Mouse (Mus musculus) spleen, adult 2 months (tissue): ENCODE measurements around the gene Sdhb. TPM values are rescaled to one million over a fixed set of nuclear protein-coding genes. Genes with fewer than 3 reads are reported as not detected.
A peak's percentile ranks its signal among the peaks of the same experiment; 100 is the strongest.

ENCODE experiments used
- DNase-seq, 2 experiments: peaks; one replicate each; pipeline versions ENCODE4 v3.0.0 to v3.0.0-alpha.2; 2012 to 2021; ENCODE audit warnings: low spot score in 2 of 2, low read depth in 1 of 2
- H3K27ac ChIP-seq: fragments of 200-500 bp; 2 replicates; pipeline ENCODE4 v1.5.1; 2012; ENCODE audit warnings: low read length, inconsistent platforms; ENCODE audit not compliant: insufficient read depth
- H3K27me3 ChIP-seq: fragments of 200-500 bp; 2 replicates; pipeline ENCODE4 v1.6.1; 2012; ENCODE audit warnings: mild to moderate bottlenecking, moderate library complexity, low read length, inconsistent platforms; ENCODE audit not compliant: control insufficient read depth, insufficient read depth
- H3K36me3 ChIP-seq: fragments of 200-500 bp; 2 replicates; pipeline ENCODE4 v1.6.1; 2012; ENCODE audit warnings: mild to moderate bottlenecking, low read length, inconsistent platforms; ENCODE audit not compliant: control insufficient read depth, insufficient read depth
- H3K4me1 ChIP-seq: fragments of 200-500 bp; 2 replicates; pipeline ENCODE4 v1.6.1; 2011; ENCODE audit warnings: inconsistent platforms; ENCODE audit not compliant: control insufficient read depth, insufficient read depth, insufficient read length
- H3K4me3 ChIP-seq: fragments of 200-500 bp; 2 replicates; pipeline ENCODE4 v1.5.1; 2011; ENCODE audit warnings: mild to moderate bottlenecking, inconsistent platforms; ENCODE audit not compliant: insufficient read depth, insufficient read length; ENCODE audit errors: extremely low read depth
- CTCF ChIP-seq: fragments of 200-500 bp; IDR thresholded peaks from 2 replicates; pipeline ENCODE4 v1.5.1; 2011; ENCODE audit warnings: mild to moderate bottlenecking, inconsistent platforms; ENCODE audit not compliant: insufficient read depth, insufficient read length, insufficient replicate concordance; ENCODE audit errors: extremely low read depth
- POLR2A ChIP-seq: fragments of 200-500 bp; IDR thresholded peaks from 2 replicates; pipeline ENCODE4 v1.6.1; 2011; ENCODE audit warnings: low read depth, low read length, inconsistent platforms
- WGBS: fragments of 180-500 bp; shearing (Covaris S2); methylation state at CpG from one replicate; pipeline ENCODE4 v1.1.7; 2018; 5-methylcytosine and 5-hydroxymethylcytosine counted together
- polyA plus RNA-seq: library from polyadenylated mRNA; depleted of rRNA; stranded (reverse); fragments of >200 nt; gene quantifications from 2 replicates; pipeline ENCODE4 v1.2.3, GENCODE M21; 2012

The Sdhb gene
- polyA plus RNA-seq, 1 experiment, result 66.0 TPM

GRCm38 (mm10) chr4:140930900-140931470 is 30.0 kb upstream of the Sdhb start:
- no peak for TF ChIP-seq POLR2A
- TF ChIP-seq CTCF, result no peak
- no peak for DNase-seq
- Histone ChIP-seq H3K27me3 (no peaks in the 10 kb centered on the region), H3K36me3 (no peaks in the 10 kb centered on the region), H3K27ac (no peak overlapping the region), H3K4me3 (no peak overlapping the region), H3K4me1 (peaks cover under 1% of the 10 kb centered on the region; the same call in 1 of the 2 replicates)
- WGBS, result 57% methylated on average over 10 of the region's 10 CpGs

- no peaks in the 10 kb centered on the region for H3K4me1 ChIP-seq
- TF ChIP-seq CTCF (no peak), POLR2A (no peak)
- 69% methylated on average over 9 of the region's 9 CpGs for WGBS
- H3K36me3 ChIP-seq, result no peaks in the 10 kb centered on the region
- H3K4me3 ChIP-seq, result no peak overlapping the region
- H3K27ac ChIP-seq, result no peak overlapping the region
- H3K27me3 ChIP-seq, result no peaks in the 10 kb centered on the region
- DNase-seq, result no peak
Measured at GRCm38 (mm10) chr4:140935643-140936042, 25.4 kb upstream of the Sdhb start.

- DNase-seq, result peak; percentile 56 to 80
- H3K36me3 ChIP-seq, result no peaks in the 10 kb centered on the region
- no peak overlapping the region for H3K4me3 ChIP-seq
- TF ChIP-seq CTCF (no peak), POLR2A (no peak; the same call in 1 of the 2 replicates)
- H3K27ac ChIP-seq, result peak overlapping the region; percentile 96
- no peaks in the 10 kb centered on the region for H3K27me3 ChIP-seq
- peaks cover 39% of the 10 kb centered on the region; the same call in 1 of the 2 replicates for H3K4me1 ChIP-seq
- 22% methylated on average over 12 of the region's 12 CpGs for WGBS
Measured at GRCm38 (mm10) chr4:140944356-140944755, 16.6 kb upstream of the Sdhb start.

- no peak; the same call in 1 of the 2 replicates for TF ChIP-seq POLR2A
- TF ChIP-seq CTCF, result no peak
- Histone ChIP-seq H3K4me3 (peak overlapping the region; percentile 7; the same call in 1 of the 2 replicates), H3K4me1 (peaks cover 45% of the 10 kb centered on the region; the same call in 1 of the 2 replicates), H3K36me3 (no peaks in the 10 kb centered on the region), H3K27ac (peak overlapping the region; percentile 96), H3K27me3 (no peaks in the 10 kb centered on the region)
- DNase-seq, result peak; percentile 67 to 68
- 7% methylated on average over 5 of the region's 5 CpGs for WGBS
Measured at GRCm38 (mm10) chr4:140944961-140945442, 16.0 kb upstream of the Sdhb start.

GRCm38 (mm10) chr4:140945571-140945970 is 15.4 kb upstream of the Sdhb start:
- no peak for DNase-seq
- H3K36me3 ChIP-seq, result no peaks in the 10 kb centered on the region
- no peak overlapping the region for H3K4me3 ChIP-seq
- H3K27me3 ChIP-seq, result no peaks in the 10 kb centered on the region
- H3K27ac ChIP-seq, result peak overlapping the region; percentile 96
- H3K4me1 ChIP-seq, result peaks cover 48% of the 10 kb centered on the region; the same call in 1 of the 2 replicates
- TF ChIP-seq CTCF (no peak), POLR2A (no peak)
- WGBS, result 50% methylated on average over 4 of the region's 4 CpGs

GRCm38 (mm10) chr4:140946048-140946447 is 15.0 kb upstream of the Sdhb start:
- 53% methylated on average over 4 of the region's 4 CpGs for WGBS
- Histone ChIP-seq H3K36me3 (no peaks in the 10 kb centered on the region), H3K27me3 (no peaks in the 10 kb centered on the region), H3K4me3 (no peak overlapping the region), H3K4me1 (peaks cover 48% of the 10 kb centered on the region; the same call in 1 of the 2 replicates), H3K27ac (peak overlapping the region; percentile 96)
- DNase-seq, result no peak
- no peak for TF ChIP-seq POLR2A
- no peak for TF ChIP-seq CTCF
